Mouse (Mus musculus): Measurements from ENCODE around the gene Atp6v0d1. TPM values are rescaled to one million over a fixed set of nuclear protein-coding genes. Genes with fewer than 3 reads are reported as not detected.

Gene Atp6v0d1
- polyA plus RNA-seq, 1 experiment from 2014 or later: 74.6 TPM

GRCm38 (mm10) chr8:105475254-105475653 is 90.6 kb downstream of the Atp6v0d1 start:
- Histone ChIP-seq H3K4me2 (no peak overlapping the region), H3K27me3 (ENCODE audit: insufficient read depth, low read length) (0 out of 2 replicates have a peak, but pooled peaks cover 6% of the 10 kb centered on the region), H3K9me3 (ENCODE audit: low read depth, low read length) (no peaks in the 10 kb centered on the region), H3K4me3 (ENCODE audit: low read depth, low read length) (no peak overlapping the region), H3K27ac (ENCODE audit: low read depth) (no peak overlapping the region), H3K9ac (peak overlapping the region; percentile 9; the same call in 1 of the 2 replicates), H3K4me1 (ENCODE audit: insufficient read depth) (peaks cover 22% of the 10 kb centered on the region), H3K36me3 (ENCODE audit: insufficient read depth) (peaks cover 38% of the 10 kb centered on the region)
- no peak for DNase-seq
- 65% methylated on average over 4 of the region's 4 CpGs for WGBS
- ATAC-seq (ENCODE audit: insufficient read depth): no peak
- no peak for TF ChIP-seq CTCF (IDR thresholded peaks at IDR 0.05; ENCODE audit: low read depth)

- Histone ChIP-seq H3K9me3 (ENCODE audit: low read depth, low read length) (no peaks in the 10 kb centered on the region), H3K27ac (ENCODE audit: low read depth) (peak overlapping the region; percentile 38), H3K4me1 (ENCODE audit: insufficient read depth) (peaks cover 23% of the 10 kb centered on the region), H3K4me2 (peak overlapping the region; percentile 11; the same call in 1 of the 2 replicates), H3K27me3 (ENCODE audit: insufficient read depth, low read length) (0 out of 2 replicates have a peak, but pooled peaks cover 6% of the 10 kb centered on the region), H3K4me3 (ENCODE audit: low read depth, low read length) (no peak overlapping the region), H3K9ac (peak overlapping the region; percentile 9; the same call in 1 of the 2 replicates), H3K36me3 (ENCODE audit: insufficient read depth) (peaks cover 37% of the 10 kb centered on the region)
- TF ChIP-seq CTCF (IDR thresholded peaks at IDR 0.05; ENCODE audit: low read depth): no peak
- ATAC-seq (ENCODE audit: insufficient read depth) (no peak), DNase-seq (no peak)
- WGBS: 31% methylated on average over 5 of the region's 5 CpGs
Observed at GRCm38 (mm10) chr8:105474680-105475079, 91.2 kb downstream of the Atp6v0d1 start.

MicroRNA genes within 50 kb of the gene (microRNA counts, 519-probe panel; counts per million panel counts)
- 2,536 counts per million, percentile 46 among the panel's probes with 10 or more counts for microRNA mmu-miR-1966

Small RNAs within 50 kb of the gene (microRNA-seq; reads per million reads assigned to microRNA genes)
- gene Mir1966 (ENCODE audit: borderline number of aligned reads): not detected

Other genes starting within 250 kb of the Atp6v0d1 start
- gene Lrrc29, start 239.8 kb downstream of the Atp6v0d1 start, polyA plus RNA-seq (2014; fragmentation: Nextera tagmentation; extraction: Ambion mirVana): 2.7 and 3.1 TPM in 2 replicates
- gene Tmem208, start 239.7 kb downstream of the Atp6v0d1 start, polyA plus RNA-seq (2014; fragmentation: Nextera tagmentation; extraction: Ambion mirVana): 108 and 115 TPM in 2 replicates
- gene Fhod1, start 218.1 kb downstream of the Atp6v0d1 start, polyA plus RNA-seq (2014; fragmentation: Nextera tagmentation; extraction: Ambion mirVana): 15.8 and 18.8 TPM in 2 replicates
- gene Slc9a5, start 217.2 kb downstream of the Atp6v0d1 start, polyA plus RNA-seq (2014; fragmentation: Nextera tagmentation; extraction: Ambion mirVana): 9.9 and 10.9 TPM in 2 replicates
- gene Plekhg4, start 192.8 kb downstream of the Atp6v0d1 start, polyA plus RNA-seq (2014; fragmentation: Nextera tagmentation; extraction: Ambion mirVana): 1.8 and 1.9 TPM in 2 replicates
- gene Kctd19, start 152.5 kb downstream of the Atp6v0d1 start, polyA plus RNA-seq (2014; fragmentation: Nextera tagmentation; extraction: Ambion mirVana): 0.12 and 0.32 TPM in 2 replicates
- 0.34 and 0.50 TPM in 2 replicates for gene Lrrc36, start 152.5 kb downstream of the Atp6v0d1 start, polyA plus RNA-seq (2014; fragmentation: Nextera tagmentation; extraction: Ambion mirVana)
- gene Tppp3, start 94.5 kb downstream of the Atp6v0d1 start, polyA plus RNA-seq (2014; fragmentation: Nextera tagmentation; extraction: Ambion mirVana): 41.1 and 42.3 TPM in 2 replicates
- gene Zdhhc1, start 69.1 kb downstream of the Atp6v0d1 start, polyA plus RNA-seq (2014; fragmentation: Nextera tagmentation; extraction: Ambion mirVana): 40.0 and 41.9 TPM in 2 replicates
- gene Hsd11b2, start 47.3 kb downstream of the Atp6v0d1 start, polyA plus RNA-seq (2014; fragmentation: Nextera tagmentation; extraction: Ambion mirVana): 4.8 and 5.9 TPM in 2 replicates
- 32.1 and 33.7 TPM in 2 replicates for gene Ripor1, start 39.2 kb upstream of the Atp6v0d1 start, polyA plus RNA-seq (2014; fragmentation: Nextera tagmentation; extraction: Ambion mirVana)
- 127 and 129 TPM in 2 replicates for gene Ctcf, start 70.5 kb upstream of the Atp6v0d1 start, polyA plus RNA-seq (2014; fragmentation: Nextera tagmentation; extraction: Ambion mirVana)
- 0.69 and 0.89 TPM in 2 replicates for gene Agrp, start 71.3 kb upstream of the Atp6v0d1 start, polyA plus RNA-seq (2014; fragmentation: Nextera tagmentation; extraction: Ambion mirVana)
- gene Carmil2, start 120.2 kb upstream of the Atp6v0d1 start, polyA plus RNA-seq (2014; fragmentation: Nextera tagmentation; extraction: Ambion mirVana): 0.70 and 1.1 TPM in 2 replicates
- 62.2 and 68.6 TPM in 2 replicates for gene Acd, start 135.1 kb upstream of the Atp6v0d1 start, polyA plus RNA-seq (2014; fragmentation: Nextera tagmentation; extraction: Ambion mirVana)
- 13.4 and 13.6 TPM in 2 replicates for gene Pard6a, start 135.1 kb upstream of the Atp6v0d1 start, polyA plus RNA-seq (2014; fragmentation: Nextera tagmentation; extraction: Ambion mirVana)
- gene 4933405L10Rik, start 141.6 kb upstream of the Atp6v0d1 start, polyA plus RNA-seq (2014; fragmentation: Nextera tagmentation; extraction: Ambion mirVana): 0.15 TPM in 1 of 2 replicates, not detected in the other
- 28.7 and 29.7 TPM in 2 replicates for gene Enkd1, start 142.2 kb upstream of the Atp6v0d1 start, polyA plus RNA-seq (2014; fragmentation: Nextera tagmentation; extraction: Ambion mirVana)
- 21.2 and 22.6 TPM in 2 replicates for gene Gfod2, start 192.6 kb upstream of the Atp6v0d1 start, polyA plus RNA-seq (2014; fragmentation: Nextera tagmentation; extraction: Ambion mirVana)